Mouse (Mus musculus) mature B cell (primary cell): ENCODE results near the gene Arhgef12.
"Not testable (repeated sequence)": the region's sequence is repeated elsewhere in the genome, so short reads cannot be mapped to it uniquely, and the experiment has no call there.

Experiments used
- in situ Hi-C: fragments of 300-500 bp; cut with MboI; formaldehyde crosslinking; loops from 2 replicates; pipeline ENCODE4 v1.14.3; 2019

The Arhgef12 gene

DNA sequence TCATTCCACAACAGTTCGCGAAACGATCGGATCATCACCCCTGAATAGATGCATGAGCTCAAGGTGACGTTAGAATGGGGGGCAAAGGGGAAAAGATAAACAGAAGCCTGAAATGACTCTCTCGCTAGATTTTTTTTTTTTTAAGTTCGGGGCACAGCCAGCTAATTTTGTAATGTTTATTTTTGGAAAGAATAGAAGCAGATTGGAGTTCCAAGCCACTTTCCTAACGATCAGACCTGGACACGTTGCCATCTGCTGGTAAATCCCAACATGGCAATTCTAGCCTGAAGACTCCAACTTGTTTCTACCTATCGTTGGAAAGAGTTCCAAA, at the start of gene Arhgef12:
Gene Arhgef12 (minus strand): TSS at position 53 of the 331 bp plus-strand sequence.
- in situ Hi-C loops, result no loop called here

- in situ Hi-C loops, result no loop called here
These were observed 48.9 kb upstream of the Arhgef12 start for GRCm38 (mm10) chr9:43155960-43156359.

DNA sequence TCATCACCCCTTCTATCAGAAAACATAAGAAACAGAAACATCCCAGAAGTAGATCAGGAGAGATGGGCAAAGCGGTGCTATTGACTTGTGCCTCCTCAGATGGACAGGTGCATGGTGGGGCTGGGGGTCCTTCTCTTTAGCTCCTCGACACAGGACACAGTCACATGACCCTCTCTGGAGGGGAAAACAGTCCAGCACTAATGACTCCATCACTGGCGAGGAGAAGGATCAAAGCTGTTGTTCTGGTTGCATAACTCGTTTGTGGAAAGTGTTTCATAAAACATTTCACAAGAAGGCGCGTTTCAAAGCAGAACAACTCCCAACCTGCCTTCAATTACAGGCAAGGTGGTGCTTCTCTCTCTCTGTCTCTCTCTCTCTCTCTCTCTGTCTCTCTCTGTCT, 44.7 kb upstream of the Arhgef12 start:
- in situ Hi-C loops, result no loop called here

- in situ Hi-C loops, result no loop called here
These were observed 43.9 kb upstream of the Arhgef12 start for GRCm38 (mm10) chr9:43150957-43151356.

- in situ Hi-C loops, result no loop called here
These were observed 43.0 kb upstream of the Arhgef12 start for GRCm38 (mm10) chr9:43150075-43150474.

DNA sequence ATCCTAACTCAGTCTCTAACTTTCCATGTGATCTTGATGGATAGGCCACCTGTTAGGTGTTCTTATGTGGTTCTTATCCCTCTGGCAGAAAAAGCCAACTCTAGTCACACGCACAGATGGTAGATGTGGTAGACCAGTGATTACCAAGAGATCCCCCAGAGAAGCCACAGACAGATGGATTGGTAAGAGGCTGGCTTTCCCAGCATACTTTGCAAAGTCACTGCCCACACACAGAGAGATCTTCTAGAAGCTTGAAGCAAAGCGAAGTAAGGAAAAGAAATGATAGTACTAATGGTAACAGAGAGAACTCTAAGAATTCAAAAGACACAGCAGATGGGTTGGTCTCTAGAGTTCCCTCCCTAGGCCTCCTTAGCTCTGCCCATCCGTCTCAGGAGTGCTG, 42.5 kb upstream of the Arhgef12 start:
- in situ Hi-C loops, result no loop called here

- in situ Hi-C loops, result no loop called here
These were observed 38.2 kb upstream of the Arhgef12 start for GRCm38 (mm10) chr9:43145196-43145595.

- in situ Hi-C loops, result no loop called here
These were observed 37.3 kb upstream of the Arhgef12 start for GRCm38 (mm10) chr9:43144206-43144810.

DNA sequence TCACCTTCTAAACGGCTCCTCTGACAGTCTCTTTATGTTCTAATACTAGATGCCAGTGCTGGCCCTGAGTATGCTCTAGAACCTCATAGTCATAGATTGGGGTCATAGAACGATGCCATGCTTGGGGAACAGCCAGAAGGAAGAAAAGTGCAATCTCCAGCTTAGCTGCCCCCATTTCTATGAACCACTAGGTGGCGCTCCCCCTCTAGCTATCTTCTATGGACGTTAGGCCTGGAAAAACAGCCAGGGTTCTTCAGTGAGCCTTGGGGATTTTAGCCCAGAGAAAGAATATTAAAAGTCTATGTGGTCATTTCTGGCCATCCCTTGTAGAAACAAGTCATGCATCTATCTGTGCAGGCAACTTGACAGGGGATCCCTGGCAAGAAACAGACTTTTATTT, 34.8 kb upstream of the Arhgef12 start:
- in situ Hi-C loops, result no loop called here

GRCm38 (mm10) chr9:43133525-43133924, 26.5 kb upstream of the Arhgef12 start:
- in situ Hi-C loops, result no loop called here

- in situ Hi-C loops, result no loop called here
These were observed 25.3 kb upstream of the Arhgef12 start for GRCm38 (mm10) chr9:43132380-43132779.

DNA sequence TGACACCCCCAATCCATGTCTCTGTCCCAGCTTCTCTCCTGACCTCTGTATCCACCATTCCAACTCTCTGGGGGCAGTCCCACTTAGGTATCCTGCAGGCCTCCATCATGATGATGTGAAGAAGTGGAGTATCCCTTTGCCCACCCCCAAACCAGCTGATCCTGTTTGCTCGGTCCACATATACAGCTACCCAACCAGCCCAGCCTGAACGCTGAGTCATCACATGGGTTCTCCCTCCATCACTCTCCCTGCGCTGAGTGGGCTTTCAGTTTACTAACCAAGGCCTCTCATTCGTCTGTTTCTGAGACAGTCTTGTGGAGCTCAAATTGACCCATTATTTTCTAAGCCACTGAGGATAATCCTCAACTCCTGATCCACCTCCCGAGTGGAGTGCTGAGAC, 24.9 kb upstream of the Arhgef12 start:
- in situ Hi-C loops, result no loop called here

DNA sequence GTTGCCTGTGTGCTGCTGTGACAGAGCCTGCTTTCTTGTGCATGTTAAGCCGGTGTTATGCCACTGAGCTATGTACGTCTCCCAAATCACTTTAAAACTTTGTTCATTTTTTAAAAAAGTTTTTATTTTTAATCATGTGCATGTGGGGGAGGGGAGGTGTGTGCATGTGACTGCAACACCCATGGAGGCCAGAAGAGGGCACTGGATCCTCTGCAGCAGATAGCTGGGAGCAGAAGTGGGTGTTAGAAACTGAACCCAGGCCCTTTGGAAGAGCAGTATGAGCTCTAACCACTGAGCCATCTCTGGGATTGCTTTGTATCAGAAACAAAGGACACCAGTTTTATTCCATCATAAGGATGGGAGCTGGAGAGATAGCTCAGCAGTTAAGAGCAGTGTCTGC, 23.6 kb upstream of the Arhgef12 start:
- in situ Hi-C loops, result no loop called here

DNA sequence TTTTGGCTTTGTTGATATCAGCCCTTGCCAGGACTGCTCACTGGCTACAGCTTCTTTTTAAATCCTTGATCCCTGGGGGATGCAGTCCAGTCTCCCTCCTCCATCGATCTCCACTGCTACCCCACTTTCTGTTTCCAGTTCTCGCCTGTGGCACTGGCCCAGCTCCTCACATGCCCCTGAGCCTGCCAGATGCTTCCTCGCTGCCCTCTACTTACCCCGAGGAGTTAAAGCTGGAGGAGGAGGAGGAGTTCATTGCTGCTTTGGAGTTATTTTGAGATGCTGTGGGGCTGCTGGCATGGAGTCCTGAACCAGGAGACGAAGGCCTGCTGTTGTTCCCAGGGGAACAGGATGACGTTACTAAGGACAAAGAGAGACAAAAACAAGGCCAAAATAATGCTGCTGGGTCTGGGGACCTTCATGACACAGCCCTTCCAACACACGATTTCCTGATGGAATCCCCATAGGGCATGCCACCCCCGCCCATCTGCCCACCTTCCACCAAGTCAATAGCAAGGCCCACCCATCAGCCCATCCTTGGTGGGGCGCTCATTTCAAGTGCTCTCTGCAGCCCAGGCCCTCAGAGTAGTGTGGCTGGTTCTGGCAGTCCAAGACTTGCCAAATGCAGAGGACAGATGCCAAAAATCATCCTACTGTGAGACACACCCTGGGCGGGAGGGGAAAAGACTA, 20.2 kb upstream of the Arhgef12 start:
- in situ Hi-C loops, result no loop called here

DNA sequence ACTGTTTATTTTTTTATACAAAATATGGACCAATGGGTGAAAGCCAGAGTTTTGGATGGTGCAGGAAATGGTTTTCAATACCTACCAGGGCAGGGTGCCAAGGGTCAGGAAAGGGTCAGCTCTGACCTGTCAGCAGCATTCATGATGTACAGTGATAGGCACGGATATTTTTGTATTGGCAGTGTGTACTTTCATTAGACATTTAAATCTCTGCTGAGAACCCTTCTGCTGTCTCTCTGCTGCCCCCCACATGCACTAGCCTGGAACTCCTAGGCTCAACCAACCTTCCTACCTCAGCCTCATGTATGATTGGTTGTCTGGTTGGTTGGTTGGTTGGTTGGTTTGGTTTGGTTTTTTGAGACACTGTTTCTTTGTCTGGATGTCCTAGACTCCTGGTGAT, 15.3 kb upstream of the Arhgef12 start:
- in situ Hi-C loops, result no loop called here

GRCm38 (mm10) chr9:43121948-43122347, 14.9 kb upstream of the Arhgef12 start:
- in situ Hi-C loops, result not testable (repeated sequence)

GRCm38 (mm10) chr9:43116997-43117336, 9.9 kb upstream of the Arhgef12 start:
- in situ Hi-C loops, result no loop called here

GRCm38 (mm10) chr9:43116134-43116996, 9.3 kb upstream of the Arhgef12 start, which contains the start of gene Tmem136:
Tmem136 (minus strand) TSS chr9:43116570.
- in situ Hi-C loops, result no loop called here

- in situ Hi-C loops, result no loop called here
These were observed 8.5 kb upstream of the Arhgef12 start for GRCm38 (mm10) chr9:43115431-43116133.

- in situ Hi-C loops, result no loop called here
These were observed 7.8 kb upstream of the Arhgef12 start for GRCm38 (mm10) chr9:43114833-43115232.

GRCm38 (mm10) chr9:43110286-43110980, 3.4 kb upstream of the Arhgef12 start:
- in situ Hi-C loops, result no loop called here

DNA sequence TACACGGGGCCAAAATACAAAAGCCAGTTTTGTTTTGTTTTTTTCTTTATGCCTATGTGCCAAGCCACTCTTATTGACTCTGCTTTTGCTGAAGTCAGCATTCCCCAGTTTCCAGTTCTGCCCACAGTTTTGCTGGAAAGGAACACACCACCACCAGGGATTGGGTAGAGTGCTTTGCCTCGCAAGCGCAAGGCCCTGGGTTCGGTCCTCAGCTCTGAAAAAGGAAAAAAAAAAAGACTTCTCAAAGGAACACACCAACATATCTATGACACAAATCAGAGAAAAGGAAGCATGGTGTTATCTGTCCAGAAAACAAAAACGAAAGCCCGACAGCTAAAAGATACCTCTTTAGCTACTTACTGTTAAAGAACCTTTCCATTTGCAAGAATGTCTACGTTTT, 2.1 kb upstream of the Arhgef12 start:
- in situ Hi-C loops, result no loop called here
